Mouse (Mus musculus): Measurements from ENCODE around the gene Ccr3.

- no peak for TF ChIP-seq GATA1 (IDR thresholded peaks at IDR 0.05; ENCODE audit: low read length)
- TF ChIP-seq TAL1 (IDR thresholded peaks at IDR 0.05; ENCODE audit: low read length), result no peak
Observed at GRCm38 (mm10) chr9:123984943-123985342, 36.8 kb upstream of the Ccr3 start.

Data from erythroblast, embryonic 14.5 days (primary cell).